Mouse (Mus musculus): ENCODE measurements around the gene Grhl3. TPM values are rescaled to one million over a fixed set of nuclear protein-coding genes. Genes with fewer than 3 reads are reported as not detected.

The Grhl3 gene
- total RNA-seq, 4 experiments from 2014 or later: 0.15 to 0.16 TPM; not detected in 2

DNA sequence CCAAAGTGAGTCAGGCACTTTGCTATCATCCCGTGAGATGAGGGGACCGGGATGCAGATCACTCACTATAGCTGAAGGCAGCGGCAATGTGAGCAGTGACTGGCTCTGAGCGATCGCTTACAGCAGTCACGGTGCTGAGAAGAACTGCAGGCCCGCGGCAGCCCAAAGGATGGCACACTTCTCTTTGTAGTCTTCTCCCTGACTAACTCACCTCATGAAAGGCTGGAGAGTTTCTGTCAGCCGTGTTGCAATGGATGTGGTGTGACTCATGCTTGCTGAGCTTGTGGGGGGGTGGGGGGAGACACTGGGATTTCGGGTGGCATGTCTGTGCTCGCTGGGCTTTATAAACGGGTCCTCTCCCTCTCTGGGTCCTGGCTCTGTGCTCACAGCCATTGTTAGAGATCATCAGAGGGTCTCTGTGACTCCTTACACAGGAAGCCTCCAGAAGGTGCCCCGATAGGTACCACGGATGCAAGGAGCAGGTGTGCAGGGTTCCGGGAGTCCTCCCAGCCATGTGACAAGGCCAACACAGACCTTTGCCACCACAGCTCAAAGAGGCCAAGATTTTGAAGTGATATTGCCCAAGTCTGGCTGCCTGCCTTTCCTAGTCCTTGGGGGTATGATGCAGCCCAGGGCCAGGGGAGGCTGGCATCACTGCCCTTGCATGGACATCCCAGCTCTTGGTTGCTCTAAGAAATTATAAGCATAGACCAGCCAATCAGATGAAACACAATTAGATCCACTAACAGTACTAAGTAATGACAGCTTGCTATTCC, 2.1 kb upstream of the Grhl3 start:
- DNase-seq (ENCODE audit: low spot score in 2 of 2): no peak

- DNase-seq (ENCODE audit: low spot score in 2 of 2): no peak
These were observed 1.2 kb downstream of the Grhl3 start for GRCm38 (mm10) chr4:135572276-135572675.

GRCm38 (mm10) chr4:135571037-135571550, 2.3 kb downstream of the Grhl3 start:
- no peak for DNase-seq (ENCODE audit: low spot score in 2 of 2)

DNA sequence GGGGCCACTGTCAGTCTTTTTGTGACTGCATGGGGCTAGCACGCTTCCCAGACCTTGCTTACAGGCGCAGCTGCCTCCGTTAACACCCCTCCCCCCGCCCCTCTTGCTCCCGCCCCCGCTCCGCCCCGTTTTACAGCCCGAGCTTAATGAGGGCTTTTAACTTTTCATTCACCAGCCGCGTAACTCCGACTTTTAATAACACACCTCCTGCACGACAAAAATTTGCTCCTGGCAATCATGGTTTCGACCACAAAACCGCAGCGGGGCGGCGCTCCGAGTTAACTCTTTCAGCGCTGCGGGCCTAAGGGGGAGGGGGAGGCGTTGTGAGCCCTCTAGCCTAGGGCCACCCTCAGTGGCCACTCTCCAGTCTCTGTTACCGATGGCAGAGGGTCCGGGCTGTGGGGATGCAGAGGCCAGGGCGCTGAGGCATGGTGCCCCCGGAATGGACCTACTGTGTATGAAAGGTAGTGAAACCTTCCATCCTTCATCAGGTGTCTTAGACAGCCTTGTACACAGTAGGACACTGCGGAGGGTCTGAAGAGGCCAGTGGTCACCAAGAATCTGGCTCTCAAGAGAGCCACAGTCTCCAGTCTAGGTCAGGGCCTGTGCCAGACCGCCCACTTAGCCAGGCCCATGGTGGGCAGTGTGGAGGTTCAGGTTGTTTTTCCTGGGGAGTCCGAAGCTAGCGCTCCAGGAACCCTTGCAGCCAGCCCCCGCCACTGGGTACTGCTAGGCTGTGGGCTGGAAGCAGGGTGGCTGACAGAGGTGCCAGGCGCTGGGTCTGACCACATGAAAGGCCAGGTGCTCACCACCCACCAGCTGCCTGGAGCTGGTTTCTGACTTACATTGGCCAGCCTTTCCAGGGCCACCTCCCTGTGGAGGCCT, 3.0 kb downstream of the Grhl3 start:
- DNase-seq (ENCODE audit: low spot score in 2 of 2): no peak

- no peak for DNase-seq (ENCODE audit: low spot score in 2 of 2)
These were observed 4.2 kb downstream of the Grhl3 start for GRCm38 (mm10) chr4:135569201-135569600.

GRCm38 (mm10) chr4:135567484-135567883, 5.9 kb downstream of the Grhl3 start:
- no peak for DNase-seq (ENCODE audit: low spot score in 2 of 2)

GRCm38 (mm10) chr4:135567042-135567441, 6.4 kb downstream of the Grhl3 start:
- DNase-seq (ENCODE audit: low spot score in 2 of 2): no peak

DNA sequence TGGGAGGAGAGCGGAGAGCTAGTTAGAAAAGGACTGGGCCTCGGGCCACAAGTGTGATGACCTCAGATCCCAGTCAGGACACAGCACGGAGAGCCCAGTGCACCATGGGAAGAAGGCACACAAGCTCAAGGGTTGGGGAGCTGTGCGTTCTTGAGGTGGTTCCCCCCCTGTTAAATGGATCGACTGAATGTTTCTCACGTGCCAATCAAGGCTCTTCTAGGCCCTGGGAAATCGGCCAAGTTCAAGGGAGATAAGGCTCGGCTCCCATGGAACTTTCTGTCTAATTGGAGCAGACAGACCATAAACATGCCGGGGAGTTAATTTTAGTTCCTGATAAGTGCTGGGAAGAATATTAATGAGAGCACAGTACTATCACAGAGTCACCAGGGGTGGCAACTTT, 8.0 kb downstream of the Grhl3 start:
- DNase-seq (ENCODE audit: low spot score in 2 of 2): no peak

DNA sequence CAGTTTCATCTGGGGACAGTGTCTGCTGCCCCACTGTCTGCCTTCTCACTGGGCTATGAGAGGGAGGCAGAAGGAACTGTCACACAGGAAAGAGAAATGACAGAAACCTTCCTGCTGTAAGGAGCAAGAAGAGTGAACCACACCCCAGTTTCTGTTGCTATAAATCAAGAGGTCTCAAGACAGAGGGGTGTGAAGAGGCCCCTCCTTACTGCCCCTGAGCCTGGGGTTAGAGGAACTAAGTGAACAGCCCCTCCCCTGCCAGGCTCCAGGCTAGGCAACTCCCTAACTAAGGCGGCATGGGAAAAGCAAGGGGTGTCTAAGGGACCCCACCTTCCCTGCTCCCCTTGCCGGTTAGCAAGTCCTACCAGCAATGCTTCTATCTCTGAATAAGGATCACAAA, 9.6 kb downstream of the Grhl3 start:
- no peak for DNase-seq (ENCODE audit: low spot score in 2 of 2)

- DNase-seq (ENCODE audit: low spot score in 2 of 2): no peak
These were observed 24.1 kb downstream of the Grhl3 start for GRCm38 (mm10) chr4:135549323-135549722.

DNA sequence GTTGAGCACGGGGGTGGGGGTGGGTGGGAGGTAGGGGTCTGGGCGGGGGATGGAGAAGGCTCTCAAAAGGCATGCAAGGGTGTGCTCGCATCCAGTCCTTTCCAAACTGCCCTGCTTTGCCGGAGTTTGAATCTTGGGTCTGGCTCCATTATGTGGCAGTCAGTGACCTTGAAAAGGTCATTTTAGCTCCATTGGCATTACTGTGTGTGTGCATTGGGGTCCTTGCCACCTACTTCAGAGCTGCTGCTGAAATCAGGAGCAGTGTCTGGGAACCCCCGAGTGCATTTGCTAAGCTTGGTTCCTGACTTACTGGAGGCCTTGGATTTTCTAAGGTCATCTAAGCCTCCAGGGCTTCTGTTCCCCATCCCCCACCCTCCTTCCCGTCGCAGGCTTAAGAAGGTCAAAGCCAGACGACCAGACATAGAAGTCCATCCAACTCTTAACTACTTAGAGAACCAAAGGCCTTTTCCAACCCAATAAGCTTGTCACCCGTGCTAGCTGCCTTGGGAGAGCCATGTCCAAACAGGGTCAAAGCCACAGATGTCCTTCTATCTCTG, 24.8 kb downstream of the Grhl3 start:
- no peak for DNase-seq (ENCODE audit: low spot score in 2 of 2)

GRCm38 (mm10) chr4:135548108-135548507, 25.3 kb downstream of the Grhl3 start:
- no peak for DNase-seq (ENCODE audit: low spot score in 2 of 2)

DNA sequence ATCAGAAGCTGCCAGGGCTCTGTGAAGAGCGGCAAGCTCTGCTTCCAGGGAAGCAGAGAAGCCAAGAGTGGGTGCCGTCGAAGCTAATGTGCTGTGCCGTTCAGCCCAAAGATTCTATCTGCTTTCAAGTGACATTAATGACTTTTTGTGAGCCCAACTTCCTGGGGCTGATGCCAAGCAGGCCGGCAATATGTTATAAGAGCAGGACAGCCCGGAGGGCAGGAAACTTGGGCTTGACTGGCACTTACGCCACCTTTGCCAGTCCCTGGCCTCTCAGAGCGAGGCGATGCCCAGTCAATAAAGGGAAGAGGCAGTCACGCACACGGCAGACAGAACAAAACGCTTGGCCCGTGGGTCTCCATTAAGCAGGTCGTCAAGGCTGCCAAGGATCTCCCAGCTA, 25.9 kb downstream of the Grhl3 start:
- DNase-seq (ENCODE audit: low spot score in 2 of 2): no peak

- DNase-seq (ENCODE audit: low spot score in 2 of 2): no peak
These were observed 26.6 kb downstream of the Grhl3 start for GRCm38 (mm10) chr4:135546793-135547192.

GRCm38 (mm10) chr4:135546008-135546407, 27.4 kb downstream of the Grhl3 start:
- DNase-seq (ENCODE audit: low spot score in 2 of 2): no peak

- DNase-seq (ENCODE audit: low spot score in 2 of 2): no peak
These were observed 28.3 kb downstream of the Grhl3 start for GRCm38 (mm10) chr4:135545080-135545511.

GRCm38 (mm10) chr4:135544284-135544683, 29.1 kb downstream of the Grhl3 start:
- no peak for DNase-seq (ENCODE audit: low spot score in 2 of 2)

GRCm38 (mm10) chr4:135540057-135540456, 33.4 kb downstream of the Grhl3 start:
- no peak for DNase-seq (ENCODE audit: low spot score in 2 of 2)

DNA sequence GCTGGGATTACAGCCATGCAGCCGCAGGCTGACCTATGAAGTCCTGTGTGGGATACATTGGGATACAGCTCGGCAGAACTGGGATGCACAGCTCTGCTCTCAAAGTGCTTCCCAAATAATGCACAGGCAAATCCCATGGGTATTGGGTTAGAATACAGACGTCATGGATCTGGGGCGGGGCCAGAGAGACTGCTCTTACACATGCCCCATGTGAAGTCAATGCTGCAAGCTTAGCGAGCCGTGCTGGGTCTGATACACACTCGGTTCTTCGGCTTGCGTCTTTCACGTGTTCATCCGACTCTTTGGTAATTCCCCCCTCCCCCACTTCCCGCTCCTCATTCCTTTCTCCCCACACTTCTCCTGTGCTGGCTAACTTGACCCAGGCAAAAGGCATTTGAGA, 34.4 kb downstream of the Grhl3 start:
- DNase-seq (ENCODE audit: low spot score in 2 of 2): no peak

DNA sequence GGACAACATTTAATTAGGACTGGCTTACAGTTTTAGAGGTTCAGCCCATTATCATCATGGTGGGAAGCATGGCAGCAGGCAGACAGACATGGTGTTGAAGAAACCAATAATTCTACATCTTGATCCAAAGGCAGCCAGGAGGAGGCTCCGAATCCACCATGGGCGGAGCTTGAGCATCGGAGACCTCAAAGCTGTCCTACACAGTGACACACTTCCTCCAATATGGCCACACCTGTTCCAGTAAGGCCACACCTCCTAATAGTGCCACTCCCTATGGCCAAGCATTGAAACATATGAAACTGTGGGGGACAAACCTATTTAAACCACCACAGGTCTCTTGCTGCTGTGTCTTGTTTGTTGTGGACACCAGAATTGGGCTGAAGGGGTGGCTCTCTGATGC, 38.4 kb downstream of the Grhl3 start:
- DNase-seq (ENCODE audit: low spot score in 2 of 2): no peak

DNA sequence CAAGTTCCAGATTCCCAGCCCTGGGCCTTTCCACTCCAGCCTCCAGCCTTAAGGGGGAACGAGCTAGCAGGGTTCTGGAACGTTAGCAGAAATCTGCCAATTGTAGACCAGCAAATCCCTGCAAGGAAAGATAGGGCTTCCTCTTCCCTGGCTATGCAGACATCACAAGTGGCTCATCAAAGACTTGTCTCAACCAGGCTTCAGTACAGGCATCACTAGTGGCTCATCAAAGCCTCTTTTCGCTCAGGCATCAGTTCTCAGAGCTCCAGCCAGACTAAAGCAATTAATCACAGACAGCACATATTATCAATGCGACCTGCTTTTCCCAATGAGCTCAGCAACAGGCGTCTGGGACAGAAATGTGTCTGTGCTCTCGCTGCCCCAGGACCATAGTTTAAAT, 40.4 kb downstream of the Grhl3 start:
- DNase-seq (ENCODE audit: low spot score in 2 of 2): no peak

Measured in gastrocnemius, adult 8-10 months (tissue).